Mouse (Mus musculus): ENCODE data around the gene Alg1. TPM values are rescaled to one million over a fixed set of nuclear protein-coding genes. Genes with fewer than 3 reads are reported as not detected.

Gene Alg1
- polyA plus RNA-seq, 1 experiment from 2014 or later = 32.5 TPM

- Histone ChIP-seq H3K4me3 (ENCODE audit: low read depth, low read length) (no peak overlapping the region), H3K27me3 (ENCODE audit: control insufficient read depth, insufficient read depth, low read length) (no peaks in the 10 kb centered on the region), H3K4me2 (replicated peaks; ENCODE audit: low read depth, low read length) (no peak overlapping the region), H3K9ac (replicated peaks; ENCODE audit: low read depth, low read length) (no peak overlapping the region), H3K4me1 (ENCODE audit: control insufficient read depth, insufficient read depth, low read length) (no peaks in the 10 kb centered on the region), H3K36me3 (ENCODE audit: control insufficient read depth, insufficient read depth, low read length) (no peaks in the 10 kb centered on the region), H3K27ac (ENCODE audit: low read length) (no peak overlapping the region), H3K9me3 (ENCODE audit: control insufficient read depth, low read depth, low read length) (no peaks in the 10 kb centered on the region)
- 63% methylated on average over 3 of the region's 3 CpGs for WGBS
- no peak for ATAC-seq (ENCODE audit: insufficient number of reproducible peaks, insufficient read depth, low FRiP score, low read depth)
Measured at GRCm38 (mm10) chr16:5272371-5272770, 39.0 kb downstream of the Alg1 start.

- no peak overlapping the region for H3K27ac ChIP-seq (ENCODE audit: low read length)
- H3K9me3 ChIP-seq (ENCODE audit: control insufficient read depth, low read depth, low read length) = no peaks in the 10 kb centered on the region
- no peak overlapping the region for H3K4me2 ChIP-seq (replicated peaks; ENCODE audit: low read depth, low read length)
- H3K4me3 ChIP-seq (ENCODE audit: low read depth, low read length) = no peak overlapping the region
- no peaks in the 10 kb centered on the region for H3K36me3 ChIP-seq (ENCODE audit: control insufficient read depth, insufficient read depth, low read length)
- no peaks in the 10 kb centered on the region for H3K4me1 ChIP-seq (ENCODE audit: control insufficient read depth, insufficient read depth, low read length)
- no peak for ATAC-seq (ENCODE audit: insufficient number of reproducible peaks, insufficient read depth, low FRiP score, low read depth)
- H3K9ac ChIP-seq (replicated peaks; ENCODE audit: low read depth, low read length) = no peak overlapping the region
- no peaks in the 10 kb centered on the region for H3K27me3 ChIP-seq (ENCODE audit: control insufficient read depth, insufficient read depth, low read length)
- WGBS = 86% methylated on average over 5 of the region's 5 CpGs
Measured at GRCm38 (mm10) chr16:5279571-5280222, 46.3 kb downstream of the Alg1 start.

GRCm38 (mm10) chr16:5282686-5283085, 49.3 kb downstream of the Alg1 start:
- whole genome bisulfite sequencing = 85% methylated on average over 9 of the region's 9 CpGs
- Histone ChIP-seq H3K9ac (replicated peaks; ENCODE audit: low read depth, low read length) (no peak overlapping the region), H3K4me3 (ENCODE audit: low read depth, low read length) (no peak overlapping the region), H3K4me1 (ENCODE audit: control insufficient read depth, insufficient read depth, low read length) (no peaks in the 10 kb centered on the region), H3K27me3 (ENCODE audit: control insufficient read depth, insufficient read depth, low read length) (no peaks in the 10 kb centered on the region), H3K4me2 (replicated peaks; ENCODE audit: low read depth, low read length) (no peak overlapping the region), H3K9me3 (ENCODE audit: control insufficient read depth, low read depth, low read length) (no peaks in the 10 kb centered on the region), H3K36me3 (ENCODE audit: control insufficient read depth, insufficient read depth, low read length) (no peaks in the 10 kb centered on the region), H3K27ac (ENCODE audit: low read length) (no peak overlapping the region)
- ATAC-seq (ENCODE audit: insufficient number of reproducible peaks, insufficient read depth, low FRiP score, low read depth) = no peak

GRCm38 (mm10) chr16:5285376-5285775, 52.0 kb downstream of the Alg1 start:
- no peaks in the 10 kb centered on the region for H3K4me1 ChIP-seq (ENCODE audit: control insufficient read depth, insufficient read depth, low read length)
- H3K9me3 ChIP-seq (ENCODE audit: control insufficient read depth, low read depth, low read length) = no peaks in the 10 kb centered on the region
- no peak overlapping the region for H3K4me2 ChIP-seq (replicated peaks; ENCODE audit: low read depth, low read length)
- ATAC-seq (ENCODE audit: insufficient number of reproducible peaks, insufficient read depth, low FRiP score, low read depth) = no peak
- H3K27ac ChIP-seq (ENCODE audit: low read length) = no peak overlapping the region
- 56% methylated on average over 3 of the region's 3 CpGs for WGBS
- no peak overlapping the region for H3K9ac ChIP-seq (replicated peaks; ENCODE audit: low read depth, low read length)
- H3K27me3 ChIP-seq (ENCODE audit: control insufficient read depth, insufficient read depth, low read length) = no peaks in the 10 kb centered on the region
- no peaks in the 10 kb centered on the region for H3K36me3 ChIP-seq (ENCODE audit: control insufficient read depth, insufficient read depth, low read length)
- no peak overlapping the region for H3K4me3 ChIP-seq (ENCODE audit: low read depth, low read length)

Small RNAs within 50 kb of the gene (microRNA-seq; reads per million reads assigned to microRNA genes)
- not detected for gene Gm23689
- gene Gm26095 = not detected
- not detected for gene Mir6364

Other genes with a start within 250 kb of the Alg1 start
- gene Sept12, start 235.8 kb upstream of the Alg1 start, polyA plus RNA-seq (2014; fragmentation: Nextera tagmentation; extraction: Ambion mirVana) = 0.35 TPM in 1 of 2 replicates, not detected in the other
- gene Smim22, start 226.3 kb upstream of the Alg1 start, polyA plus RNA-seq (2014; fragmentation: Nextera tagmentation; extraction: Ambion mirVana) = 38.4 and 38.6 TPM in 2 replicates
- gene Rogdi, start 220.1 kb upstream of the Alg1 start, polyA plus RNA-seq (2014; fragmentation: Nextera tagmentation; extraction: Ambion mirVana) = 52.3 and 61.9 TPM in 2 replicates
- 76.6 and 81.7 TPM in 2 replicates for gene Glyr1, start 183.8 kb upstream of the Alg1 start, polyA plus RNA-seq (2014; fragmentation: Nextera tagmentation; extraction: Ambion mirVana)
- gene Ubn1, start 183.6 kb upstream of the Alg1 start, polyA plus RNA-seq (2014; fragmentation: Nextera tagmentation; extraction: Ambion mirVana) = 24.5 and 26.2 TPM in 2 replicates
- gene Ppl, start 101.2 kb upstream of the Alg1 start, polyA plus RNA-seq (2014; fragmentation: Nextera tagmentation; extraction: Ambion mirVana) = 12.7 and 15.6 TPM in 2 replicates
- gene Sec14l5, start 86.5 kb upstream of the Alg1 start, polyA plus RNA-seq (2014; fragmentation: Nextera tagmentation; extraction: Ambion mirVana) = 0.06 and 0.13 TPM in 2 replicates
- 14.0 and 14.5 TPM in 2 replicates for gene Nagpa, start 29.6 kb upstream of the Alg1 start, polyA plus RNA-seq (2014; fragmentation: Nextera tagmentation; extraction: Ambion mirVana)
- gene AU021092, start 11.3 kb upstream of the Alg1 start, polyA plus RNA-seq (2014; fragmentation: Nextera tagmentation; extraction: Ambion mirVana) = 3.6 and 4.1 TPM in 2 replicates
- gene Eef2kmt, start 22.4 kb downstream of the Alg1 start, polyA plus RNA-seq (2014; fragmentation: Nextera tagmentation; extraction: Ambion mirVana) = 35.5 and 36.3 TPM in 2 replicates